Mouse (Mus musculus): Measurements from ENCODE around the gene Sh3d21.
A peak's percentile ranks its signal among the peaks of the same experiment; 100 is the strongest.

Gene Sh3d21

GRCm38 (mm10) chr4:126147533-126148160 lies 15.6 kb downstream of the Sh3d21 start, which contains the start of gene Eva1b:
Gene Eva1b, plus strand, starts transcription at chr4:126147744.
- DNase-seq (ENCODE audit: inconsistent age in 2 of 2, low spot score in 1 of 2), result peak; percentile 70 to 80

GRCm38 (mm10) chr4:126146974-126147532 lies 16.2 kb downstream of the Sh3d21 start:
- DNase-seq (ENCODE audit: inconsistent age in 2 of 2, low spot score in 1 of 2), result no peak

GRCm38 (mm10) chr4:126145396-126145795 lies 17.9 kb downstream of the Sh3d21 start:
- peak in 1 of 2 experiments; percentile 64 for DNase-seq (ENCODE audit: inconsistent age in 2 of 2, low spot score in 1 of 2)

DNA sequence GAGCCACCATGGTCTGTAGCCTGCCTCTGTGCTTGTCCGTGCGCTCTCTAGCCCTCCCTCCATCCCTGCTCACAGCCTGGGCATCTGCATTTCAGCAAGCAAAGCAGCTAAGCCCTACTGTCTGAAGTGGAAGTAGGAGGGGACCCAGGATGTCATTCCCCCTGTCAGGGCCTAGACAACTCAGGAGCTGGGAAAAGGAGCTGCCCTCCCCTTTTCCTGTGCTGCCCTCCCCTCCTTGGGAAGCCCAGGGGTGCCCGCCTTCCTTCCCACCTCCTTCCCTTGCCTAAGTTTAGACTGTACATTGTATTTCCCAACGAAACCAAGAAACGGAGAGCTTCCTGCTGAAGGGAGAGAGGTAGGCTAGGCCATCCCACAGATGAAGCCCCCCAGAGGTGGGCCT lies 22.3 kb downstream of the Sh3d21 start:
- peak in 1 of 2 experiments; percentile 54 for DNase-seq (ENCODE audit: inconsistent age in 2 of 2, low spot score in 1 of 2)

- no peak for DNase-seq (ENCODE audit: inconsistent age in 2 of 2, low spot score in 1 of 2)
These were observed 25.5 kb downstream of the Sh3d21 start for GRCm38 (mm10) chr4:126137773-126138172.

DNA sequence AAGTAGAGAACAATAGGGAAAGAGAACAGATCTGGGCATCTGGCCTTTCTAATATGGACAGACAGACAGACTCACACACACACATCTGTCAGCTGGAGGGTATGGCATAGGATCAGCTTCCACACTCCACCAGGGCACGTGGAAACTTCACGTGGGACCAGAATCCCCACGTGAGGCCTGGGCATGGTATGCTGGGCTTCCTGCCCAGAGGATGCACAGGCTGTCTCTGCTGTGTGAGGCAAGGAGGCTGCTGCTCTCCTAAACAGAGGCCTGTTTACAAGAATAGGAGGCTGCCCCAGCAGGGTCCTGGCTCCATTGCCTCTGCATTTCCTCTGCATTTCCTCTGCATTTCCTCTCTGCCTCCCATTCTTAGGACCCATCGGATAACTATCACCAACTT lies 28.7 kb downstream of the Sh3d21 start:
- DNase-seq (ENCODE audit: inconsistent age in 2 of 2, low spot score in 1 of 2), result peak in 1 of 2 experiments; percentile 46

GRCm38 (mm10) chr4:126134236-126134635 lies 29.1 kb downstream of the Sh3d21 start:
- no peak for DNase-seq (ENCODE audit: inconsistent age in 2 of 2, low spot score in 1 of 2)

DNA sequence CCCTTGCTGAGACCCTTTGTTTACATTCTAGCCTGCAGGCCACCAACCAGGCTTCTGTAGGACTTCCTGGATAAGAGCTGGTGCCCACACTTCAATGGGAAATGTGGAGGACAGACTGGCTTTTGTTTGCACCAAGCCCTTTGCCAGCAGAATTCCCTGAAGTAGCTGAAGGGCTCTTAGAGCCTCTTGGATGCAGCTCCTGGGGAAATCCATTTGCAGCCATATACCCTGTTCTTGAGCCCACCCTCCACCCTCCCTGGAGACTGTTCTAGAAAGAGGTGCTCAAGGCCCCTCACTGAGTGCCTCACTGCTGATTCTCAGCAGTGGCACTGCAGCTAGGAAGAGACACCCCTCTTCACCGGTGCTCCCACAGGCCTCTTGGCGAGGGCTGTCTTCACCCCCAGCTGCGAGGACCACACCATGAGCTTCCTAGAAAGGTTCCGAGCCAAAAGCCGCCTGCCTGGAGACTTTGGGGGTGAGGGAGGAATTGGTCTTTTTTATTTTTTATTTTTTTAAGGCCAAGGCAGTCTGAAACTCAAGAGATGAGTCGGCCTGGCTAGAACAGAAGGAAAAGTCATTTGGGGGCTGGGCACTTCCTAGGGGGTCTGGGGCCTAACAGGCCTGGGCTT lies 30.5 kb downstream of the Sh3d21 start:
- no peak for DNase-seq (ENCODE audit: inconsistent age in 2 of 2, low spot score in 1 of 2)

- DNase-seq (ENCODE audit: inconsistent age in 2 of 2, low spot score in 1 of 2), result peak; percentile 83 to 91
These were observed 31.8 kb downstream of the Sh3d21 start for GRCm38 (mm10) chr4:126131290-126132121.

DNA sequence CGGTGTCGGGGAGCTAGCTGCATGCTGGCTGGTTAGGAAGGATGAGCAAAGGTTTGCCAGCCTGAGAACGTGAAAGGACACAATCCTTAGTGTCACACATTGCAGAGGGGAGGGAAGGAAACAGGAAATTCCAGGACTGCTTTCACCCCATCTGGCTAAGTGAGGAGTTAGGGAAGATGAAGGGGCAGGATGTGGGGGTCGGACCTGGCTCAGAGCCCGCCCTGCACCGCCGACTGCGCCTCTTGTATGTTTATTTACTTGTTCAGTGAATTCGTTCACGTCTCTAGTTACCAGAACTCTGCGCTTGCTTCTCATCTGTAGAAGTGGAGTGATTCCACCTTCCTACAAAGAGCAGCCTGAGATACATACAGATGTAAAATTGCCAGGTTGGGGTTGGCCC lies 32.8 kb downstream of the Sh3d21 start:
- peak in 1 of 2 experiments; percentile 55 for DNase-seq (ENCODE audit: inconsistent age in 2 of 2, low spot score in 1 of 2)

DNA sequence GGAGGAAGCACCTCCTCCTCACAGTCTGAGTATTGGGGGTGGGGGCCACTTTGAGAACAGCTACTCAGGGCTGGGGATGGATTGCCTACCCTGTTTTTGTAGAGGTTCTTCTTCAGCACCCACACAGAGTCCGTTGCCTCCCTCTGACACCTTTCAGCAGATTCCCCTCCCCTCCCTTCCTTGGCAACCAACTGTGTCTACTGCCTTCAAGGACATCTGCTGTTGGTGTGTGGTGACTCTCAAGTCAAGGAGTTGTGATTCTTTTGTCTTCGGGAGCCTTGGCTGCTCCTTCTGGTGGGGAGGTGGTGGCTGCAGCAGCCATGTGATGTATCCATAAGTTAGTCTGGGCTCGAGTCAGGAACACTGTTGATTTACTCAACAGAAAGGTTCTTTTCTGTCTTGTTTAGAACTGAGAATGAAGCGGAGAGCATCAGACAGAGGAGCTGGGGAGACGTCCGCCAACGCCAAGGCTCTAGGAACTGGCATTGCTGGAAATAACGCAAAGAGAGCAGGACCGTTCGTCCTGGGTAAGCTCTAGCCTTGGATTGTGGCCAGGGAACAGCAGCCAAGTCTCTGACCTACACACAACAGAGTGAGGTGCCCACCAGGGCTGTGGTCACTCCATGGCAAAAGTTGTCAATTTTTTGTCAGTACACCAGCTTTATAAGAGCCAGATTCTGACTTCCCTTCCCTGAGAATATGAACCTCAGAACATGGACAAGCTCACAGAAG lies 39.8 kb downstream of the Sh3d21 start:
- peak in 1 of 2 experiments; percentile 78 for DNase-seq (ENCODE audit: inconsistent age in 2 of 2, low spot score in 1 of 2)

GRCm38 (mm10) chr4:126120506-126120905 lies 42.8 kb downstream of the Sh3d21 start:
- DNase-seq (ENCODE audit: inconsistent age in 2 of 2, low spot score in 1 of 2), result no peak

DNA sequence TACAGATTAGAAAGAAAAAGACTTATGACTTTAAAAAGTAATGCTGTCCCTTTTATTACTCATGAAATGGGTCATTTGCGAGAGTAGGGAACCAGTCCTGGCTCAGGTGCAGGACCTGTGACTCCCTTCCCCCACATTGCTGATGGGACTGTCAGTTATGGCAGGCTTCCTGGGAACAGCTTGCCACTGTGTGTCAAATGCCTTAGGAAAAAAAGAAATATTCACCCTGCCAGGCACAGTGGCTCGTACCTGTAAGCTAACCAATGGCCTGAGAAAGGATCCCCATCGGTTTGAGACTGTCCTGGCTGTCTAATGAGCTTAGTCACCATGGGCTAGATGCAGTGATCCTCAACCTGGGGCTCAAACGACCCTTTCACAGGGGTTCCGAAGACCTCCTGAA lies 43.2 kb downstream of the Sh3d21 start:
- no peak for DNase-seq (ENCODE audit: inconsistent age in 2 of 2, low spot score in 1 of 2)

- no peak for DNase-seq (ENCODE audit: inconsistent age in 2 of 2, low spot score in 1 of 2)
These were observed 44.2 kb downstream of the Sh3d21 start for GRCm38 (mm10) chr4:126119051-126119450.

GRCm38 (mm10) chr4:126118651-126119050 lies 44.6 kb downstream of the Sh3d21 start:
- no peak for DNase-seq (ENCODE audit: inconsistent age in 2 of 2, low spot score in 1 of 2)

DNA sequence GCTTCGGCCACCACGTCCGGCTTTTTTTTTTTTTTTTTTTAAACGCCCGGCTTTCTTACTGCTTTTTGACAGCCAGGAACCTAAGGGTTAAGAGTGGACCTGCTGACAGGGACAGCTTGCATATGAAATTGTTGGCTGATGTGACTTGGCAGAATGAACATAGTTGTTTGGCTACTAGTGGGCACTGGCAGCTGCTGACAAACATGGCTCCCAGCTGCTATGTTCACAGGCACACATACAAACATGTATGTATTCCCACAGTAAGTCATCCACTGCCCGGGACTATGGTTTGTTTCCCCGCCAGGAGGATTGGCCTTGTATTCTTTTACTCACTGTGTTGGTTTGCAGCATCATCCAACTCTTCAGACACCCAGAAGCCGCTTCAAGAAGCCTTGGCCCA lies 46.2 kb downstream of the Sh3d21 start:
- peak in 1 of 2 experiments; percentile 44 for DNase-seq (ENCODE audit: inconsistent age in 2 of 2, low spot score in 1 of 2)

DNA sequence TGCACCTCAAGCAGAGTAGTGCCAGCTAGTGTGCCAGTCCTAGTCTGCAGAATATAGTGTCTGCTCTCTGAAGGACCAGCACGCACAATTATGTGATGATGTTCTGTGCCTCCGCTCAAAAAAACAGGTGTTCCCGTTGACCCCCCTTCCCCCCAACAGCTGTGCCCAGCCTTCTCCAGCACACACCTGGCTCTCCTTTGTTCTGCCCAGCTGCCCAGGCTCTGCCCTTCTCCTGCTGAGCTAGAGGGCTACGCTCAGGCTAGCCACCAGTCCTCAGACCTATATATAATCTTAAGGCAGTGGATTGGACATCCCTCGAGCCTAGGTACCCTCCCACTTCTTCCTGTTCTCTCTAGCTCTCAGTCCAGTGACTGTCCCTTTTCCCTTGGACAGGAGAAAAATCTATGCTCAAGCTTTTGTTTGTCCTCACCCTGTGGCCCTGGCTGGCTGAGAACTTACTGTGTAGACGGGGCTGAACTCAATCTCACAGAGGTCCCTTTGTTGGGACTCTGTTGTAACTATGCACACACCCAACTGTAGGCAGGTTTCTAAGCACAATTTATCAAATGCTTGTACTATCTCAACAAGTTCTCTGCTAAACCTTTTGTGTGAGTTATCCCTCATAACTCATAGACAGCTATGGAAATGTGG lies 47.3 kb downstream of the Sh3d21 start:
- no peak for DNase-seq (ENCODE audit: inconsistent age in 2 of 2, low spot score in 1 of 2)

DNA sequence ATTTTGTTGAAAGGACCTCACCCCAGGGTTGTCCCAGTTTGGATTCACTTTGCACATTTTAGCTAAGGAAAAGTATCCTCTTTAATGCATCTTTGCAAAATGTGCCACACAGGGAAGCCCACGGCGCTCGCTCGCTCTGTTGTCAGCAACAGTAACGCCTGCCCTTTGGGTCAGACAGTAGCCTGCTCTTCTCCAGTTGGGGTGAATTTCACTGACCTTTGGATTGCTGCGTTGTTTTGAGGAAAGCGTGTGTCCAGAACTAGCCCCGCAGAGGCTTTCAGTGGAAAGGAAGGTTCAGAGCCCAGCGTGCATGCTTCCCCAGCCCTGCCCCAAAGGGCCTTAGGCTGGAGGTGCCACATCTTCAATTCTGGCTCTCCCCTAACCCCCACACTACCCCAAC lies 47.9 kb downstream of the Sh3d21 start:
- no peak for DNase-seq (ENCODE audit: inconsistent age in 2 of 2, low spot score in 1 of 2)

DNA sequence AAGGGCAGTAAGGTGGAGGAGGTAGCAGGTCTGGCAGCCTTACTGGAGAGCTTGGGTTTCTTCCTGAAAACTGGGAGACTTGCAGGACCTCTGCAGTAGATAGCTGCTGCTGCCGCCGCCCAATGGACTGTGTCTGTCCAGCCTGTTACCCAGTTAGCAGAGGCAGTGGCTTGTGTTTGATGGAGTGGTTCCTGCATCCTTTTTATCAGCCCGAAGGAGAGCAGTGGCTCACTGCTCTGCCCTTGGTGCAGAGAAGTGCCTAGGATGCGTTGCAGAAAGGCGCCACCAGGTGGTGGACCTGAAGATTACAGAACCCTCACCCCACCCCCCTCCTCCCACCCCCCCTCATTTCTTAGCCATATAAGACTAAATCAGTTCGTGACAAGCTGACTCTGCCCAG lies 49.3 kb downstream of the Sh3d21 start:
- peak; percentile 69 to 86 for DNase-seq (ENCODE audit: inconsistent age in 2 of 2, low spot score in 1 of 2)

GRCm38 (mm10) chr4:126113243-126113642 lies 50.0 kb downstream of the Sh3d21 start:
- peak in 1 of 2 experiments; percentile 46 for DNase-seq (ENCODE audit: inconsistent age in 2 of 2, low spot score in 1 of 2)

Measured in adrenal gland, adult (tissue).